Mouse (Mus musculus) layer of hippocampus, postnatal 10 days (tissue): ENCODE data around the gene Reln. TPM values are rescaled to one million over a fixed set of nuclear protein-coding genes. Genes with fewer than 3 reads are reported as not detected.

Experiments used
- DNase-seq, 2 experiments: peaks; one replicate each; pipeline ENCODE4 v3.0.0; 2021; ENCODE audit warnings: low spot score in 2 of 2
- long read RNA-seq: library from polyadenylated mRNA; stranded (forward); transcript quantifications from one replicate; pipeline ENCODE4 v2.0.0, GENCODE M21; 2023
- total RNA-seq, 2 experiments: library from RNA; stranded (reverse); gene quantifications; 2 replicates each; pipeline ENCODE4 v1.2.3; 2021

The Reln gene
- 100 to 1,000 TPM; 112 to 124 TPM for total RNA-seq
- long read RNA-seq, partial matches to known transcripts = 7 of 13 reads
- long read RNA-seq, other reads (novel, unspliced or antisense) = 6 of 13 reads

GRCm38 (mm10) chr5:22344556-22344975 is at the start of gene Reln:
Reln (minus strand) TSS chr5:22344702.
- no peak for DNase-seq

- no peak for DNase-seq
These were observed 44.0 kb upstream of the Reln start for GRCm38 (mm10) chr5:22388502-22388901.

- DNase-seq = no peak
These were observed 16.0 kb upstream of the Reln start for GRCm38 (mm10) chr5:22360510-22360909.

- no peak for DNase-seq
These were observed 3.9 kb upstream of the Reln start for GRCm38 (mm10) chr5:22348412-22348811.

- no peak for DNase-seq
These were observed 3.2 kb upstream of the Reln start for GRCm38 (mm10) chr5:22347732-22348131.

GRCm38 (mm10) chr5:22345894-22346635 is 1.6 kb upstream of the Reln start:
- no peak for DNase-seq

- DNase-seq = no peak
These were observed 612 bp upstream of the Reln start for GRCm38 (mm10) chr5:22344976-22345651.

GRCm38 (mm10) chr5:22343843-22344555 is 503 bp downstream of the Reln start:
- peak; percentile 22 to 37 for DNase-seq

GRCm38 (mm10) chr5:22343536-22343842 is 1.0 kb downstream of the Reln start:
- DNase-seq = no peak

GRCm38 (mm10) chr5:22342461-22342860 is 2.0 kb downstream of the Reln start:
- no peak for DNase-seq

GRCm38 (mm10) chr5:22340991-22341390 is 3.5 kb downstream of the Reln start:
- no peak for DNase-seq

GRCm38 (mm10) chr5:22335408-22335807 is 9.1 kb downstream of the Reln start:
- DNase-seq = no peak

- DNase-seq = no peak
These were observed 13.7 kb downstream of the Reln start for GRCm38 (mm10) chr5:22330802-22331201.

- no peak for DNase-seq
These were observed 15.8 kb downstream of the Reln start for GRCm38 (mm10) chr5:22328431-22329359.

- peak; percentile 36 to 50 for DNase-seq
These were observed 17.3 kb downstream of the Reln start for GRCm38 (mm10) chr5:22327170-22327569.

GRCm38 (mm10) chr5:22323801-22324200 is 20.7 kb downstream of the Reln start:
- DNase-seq = no peak

GRCm38 (mm10) chr5:22317807-22318206 is 26.7 kb downstream of the Reln start:
- no peak for DNase-seq

- DNase-seq = no peak
These were observed 28.0 kb downstream of the Reln start for GRCm38 (mm10) chr5:22316471-22316870.

- DNase-seq = no peak
These were observed 28.5 kb downstream of the Reln start for GRCm38 (mm10) chr5:22315990-22316389.

GRCm38 (mm10) chr5:22312995-22313394 is 31.5 kb downstream of the Reln start:
- DNase-seq = no peak

GRCm38 (mm10) chr5:22311046-22311445 is 33.5 kb downstream of the Reln start:
- no peak for DNase-seq
